Mouse (Mus musculus) heart, postnatal 36 days (tissue): ENCODE results near the gene Fam240a. TPM values are rescaled to one million over a fixed set of nuclear protein-coding genes. Genes with fewer than 3 reads are reported as not detected.

ENCODE experiments used
- DNase-seq, 2 experiments: peaks; one replicate each; pipeline ENCODE4 v3.0.0; 2021 to 2022
- intact Hi-C: fragments of 180-260 bp; cut with DNase I; formaldehyde crosslinking; loops from one replicate; pipeline ENCODE4 v1.15.1; 2025
- microRNA-seq, 2 experiments: library from miRNA; unstranded; fragments of <30 nt; microRNA quantifications; one replicate each; pipeline ENCODE4 v1.2.0; 2021; ENCODE audit warnings: borderline number of aligned reads in 2 of 2
- total RNA-seq, 2 experiments: library from RNA; stranded (reverse); gene quantifications; 2 replicates each; pipeline ENCODE4 v1.2.3; 2021

Fam240a gene
- total RNA-seq, 2 experiments from 2014 or later: not detected

- intact Hi-C loops: loop anchor here (5.0 kb wide), 1 partner anchor 462 kb away; no protein-coding TSS in a partner anchor
- DNase-seq: no peak
These were observed 42.7 kb downstream of the Fam240a start for GRCm38 (mm10) chr9:110873681-110874659.

- intact Hi-C loops: loop anchor here (2.0 to 5.0 kb wide), 4 partner anchors 88 to 459 kb away; no protein-coding TSS in a partner anchor
- DNase-seq: peak; percentile 63 to 64
These were observed 45.6 kb downstream of the Fam240a start for GRCm38 (mm10) chr9:110871030-110871429.

Small RNA genes within 50 kb of the gene (microRNA-seq; reads per million reads assigned to microRNA genes)
- 0 reads per million in 2 experiments for gene Gm24269

Other genes starting within 250 kb of the Fam240a start
- over 10,000 TPM; 10,942 to 11,353 TPM for gene Myl3, start 175.0 kb downstream of the Fam240a start, total RNA-seq
- 1 to 10 TPM; 6.5 to 6.6 TPM for gene Pth1r, start 169.7 kb downstream of the Fam240a start, total RNA-seq
- gene Prss42, start 118.7 kb downstream of the Fam240a start, total RNA-seq: not detected
- gene Prss44, start 102.9 kb downstream of the Fam240a start, total RNA-seq: not detected
- not detected for gene Prss43, start 90.2 kb downstream of the Fam240a start, total RNA-seq
- not detected for gene Prss45, start 82.3 kb downstream of the Fam240a start, total RNA-seq
- gene Prss46, start 72.4 kb downstream of the Fam240a start, total RNA-seq: not detected
- gene Prss50, start 58.9 kb downstream of the Fam240a start, total RNA-seq: not detected
- gene Als2cl, start 37.0 kb downstream of the Fam240a start, total RNA-seq: 10 to 100 TPM; 15.3 to 15.5 TPM
- 1 to 10 TPM; 1.2 to 1.3 TPM for gene Tmie, start 36.7 kb downstream of the Fam240a start, total RNA-seq
- gene Tdgf1, start 29.3 kb upstream of the Fam240a start, total RNA-seq: not detected
- 100 to 1,000 TPM; 213 to 241 TPM for gene Lrrc2, start 34.7 kb upstream of the Fam240a start, total RNA-seq
- gene Rtp3, start 73.7 kb upstream of the Fam240a start, total RNA-seq: 1 to 10 TPM; 2.3 to 4.3 TPM
- gene Ltf, start 102.4 kb upstream of the Fam240a start, total RNA-seq: under 1 TPM; 0.75 to 0.84 TPM
- 10 to 100 TPM; 14.3 to 21.1 TPM for gene Ccrl2, start 140.7 kb upstream of the Fam240a start, total RNA-seq
- gene Lrrfip2, start 200.7 kb upstream of the Fam240a start, total RNA-seq: 10 to 100 TPM; 93.5 to 97.6 TPM